Mouse (Mus musculus) central nervous system, embryonic 18 days (tissue): ENCODE measurements around the gene Cbx6. TPM values are rescaled to one million over a fixed set of nuclear protein-coding genes. Genes with fewer than 3 reads are reported as not detected.

Source experiments
- polyA plus RNA-seq: library from polyadenylated mRNA; depleted of rRNA; stranded (reverse); fragments of >200 nt; gene quantifications from 2 replicates; pipeline ENCODE4 v1.2.3, GENCODE M21; 2012; rRNA removed

The Cbx6 gene
- polyA plus RNA-seq, result 83.6 and 87.3 TPM in 2 replicates

GRCm38 (mm10) chr15:79834130-79834880 is at the start of gene Cbx6, which contains the start of gene Npcd:
Gene Cbx6, minus strand, starts transcription at chr15:79834688.
Gene Npcd, minus strand, starts transcription at chr15:79834237.

GRCm38 (mm10) chr15:79804352-79805071 is 30.0 kb downstream of the Cbx6 start, which contains the start of gene Nptxr:
Gene Nptxr, minus strand, starts transcription at chr15:79804766.

DNA sequence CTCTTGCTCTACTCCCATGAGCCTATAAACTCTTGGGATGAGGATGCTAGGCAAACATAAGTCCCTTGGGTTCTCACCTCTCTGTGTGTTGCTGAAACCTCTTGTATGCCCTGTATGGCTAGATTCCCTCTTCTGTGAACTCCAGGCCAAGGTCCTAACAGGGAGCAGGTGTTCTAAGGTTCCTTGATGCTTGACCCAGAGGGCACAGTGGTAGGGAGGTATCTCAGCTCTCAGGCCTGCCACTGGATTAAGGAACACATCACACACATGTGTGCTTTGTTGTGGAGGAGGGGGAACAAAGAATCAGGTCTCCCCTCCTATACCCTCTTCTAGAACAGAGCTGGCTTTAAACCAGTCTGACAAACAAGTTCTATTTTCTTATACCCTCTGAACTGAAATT is 56.7 kb downstream of the Cbx6 start, which contains the start of gene Dnal4:
Gene Dnal4 (minus strand): TSS at position 101 of the 400 bp plus-strand sequence.

Other genes starting within 250 kb of the Cbx6 start
- 4.5 and 4.9 TPM in 2 replicates for gene Dmc1, start 229.6 kb downstream of the Cbx6 start, polyA plus RNA-seq
- 28.3 and 30.0 TPM in 2 replicates for gene Fam227a, start 175.7 kb downstream of the Cbx6 start, polyA plus RNA-seq
- gene Cby1, start 175.5 kb downstream of the Cbx6 start, polyA plus RNA-seq, result 39.3 and 40.3 TPM in 2 replicates
- 118 and 129 TPM in 2 replicates for gene Tomm22, start 163.8 kb downstream of the Cbx6 start, polyA plus RNA-seq
- 39.8 and 41.7 TPM in 2 replicates for gene Josd1, start 146.8 kb downstream of the Cbx6 start, polyA plus RNA-seq
- gene Gtpbp1, start 143.8 kb downstream of the Cbx6 start, polyA plus RNA-seq, result 33.6 and 39.4 TPM in 2 replicates
- gene Sun2, start 92.2 kb downstream of the Cbx6 start, polyA plus RNA-seq, result 31.2 and 33.9 TPM in 2 replicates
- 73.9 and 74.6 TPM in 2 replicates for gene Dnal4, start 56.8 kb downstream of the Cbx6 start, polyA plus RNA-seq
- gene Nptxr, start 29.9 kb downstream of the Cbx6 start, polyA plus RNA-seq, result 51.4 and 51.5 TPM in 2 replicates
- gene Npcd, start 451 bp downstream of the Cbx6 start, polyA plus RNA-seq, result 1.4 and 1.7 TPM in 2 replicates
- 5.1 and 5.2 TPM in 2 replicates for gene Apobec3, start 57.0 kb upstream of the Cbx6 start, polyA plus RNA-seq
- gene Cbx7, start 136.4 kb upstream of the Cbx6 start, polyA plus RNA-seq, result 11.8 and 12.2 TPM in 2 replicates
- gene Pdgfb, start 180.3 kb upstream of the Cbx6 start, polyA plus RNA-seq, result 15.5 and 16.1 TPM in 2 replicates